Mouse (Mus musculus): ENCODE results near the gene Syt16. TPM values are rescaled to one million over a fixed set of nuclear protein-coding genes. Genes with fewer than 3 reads are reported as not detected.

Syt16 gene
- polyA plus RNA-seq, 1 experiment from 2014 or later: 11.2 TPM

GRCm38 (mm10) chr12:74188815-74189214 is 191.4 kb downstream of the Syt16 start:
- no peak for ATAC-seq (ENCODE audit: low FRiP score, low TSS enrichment)
- DNase-seq (ENCODE audit: low spot score): no peak
- TF ChIP-seq CTCF (IDR thresholded peaks at IDR 0.05; ENCODE audit: low read depth) (no peak), EP300 (optimal IDR thresholded peaks at IDR 0.05) (no peak)
- Histone ChIP-seq H3K27ac (replicated peaks) (no peak overlapping the region), H3K9me3 (ENCODE audit: control insufficient read depth, low read length) (0 out of 2 replicates have a peak, but pooled peaks cover 2% of the 10 kb centered on the region), H3K27me3 (ENCODE audit: control insufficient read depth, insufficient read depth, low read length) (no peaks in the 10 kb centered on the region), H3K4me1 (replicated peaks; ENCODE audit: control insufficient read depth, insufficient read depth) (no peaks in the 10 kb centered on the region), H3K4me2 (replicated peaks; ENCODE audit: low read depth) (no peak overlapping the region), H3K4me3 (ENCODE audit: low read depth, low read length) (no peak overlapping the region), H3K9ac (ENCODE audit: low read length) (no peak overlapping the region), H3K36me3 (ENCODE audit: control insufficient read depth, insufficient read depth, low read length) (no peaks in the 10 kb centered on the region)
- WGBS: 37% methylated on average over 7 of the region's 7 CpGs

- H3K4me2 ChIP-seq (replicated peaks; ENCODE audit: low read depth): no peak overlapping the region
- no peaks in the 10 kb centered on the region for H3K36me3 ChIP-seq (ENCODE audit: control insufficient read depth, insufficient read depth, low read length)
- H3K4me1 ChIP-seq (replicated peaks; ENCODE audit: control insufficient read depth, insufficient read depth): no peaks in the 10 kb centered on the region
- no peak overlapping the region for H3K27ac ChIP-seq (replicated peaks)
- ATAC-seq (ENCODE audit: low FRiP score, low TSS enrichment) (no peak), DNase-seq (ENCODE audit: low spot score) (no peak)
- H3K27me3 ChIP-seq (ENCODE audit: control insufficient read depth, insufficient read depth, low read length): no peaks in the 10 kb centered on the region
- no peak overlapping the region for H3K4me3 ChIP-seq (ENCODE audit: low read depth, low read length)
- H3K9ac ChIP-seq (ENCODE audit: low read length): no peak overlapping the region
- 85% methylated on average over 4 of the region's 4 CpGs for WGBS
- no peak for TF ChIP-seq EP300 (optimal IDR thresholded peaks at IDR 0.05)
- no peak for TF ChIP-seq CTCF (IDR thresholded peaks at IDR 0.05; ENCODE audit: low read depth)
- no peaks in the 10 kb centered on the region for H3K9me3 ChIP-seq (ENCODE audit: control insufficient read depth, low read length)
These were observed 192.4 kb downstream of the Syt16 start for GRCm38 (mm10) chr12:74189840-74190239.

DNA sequence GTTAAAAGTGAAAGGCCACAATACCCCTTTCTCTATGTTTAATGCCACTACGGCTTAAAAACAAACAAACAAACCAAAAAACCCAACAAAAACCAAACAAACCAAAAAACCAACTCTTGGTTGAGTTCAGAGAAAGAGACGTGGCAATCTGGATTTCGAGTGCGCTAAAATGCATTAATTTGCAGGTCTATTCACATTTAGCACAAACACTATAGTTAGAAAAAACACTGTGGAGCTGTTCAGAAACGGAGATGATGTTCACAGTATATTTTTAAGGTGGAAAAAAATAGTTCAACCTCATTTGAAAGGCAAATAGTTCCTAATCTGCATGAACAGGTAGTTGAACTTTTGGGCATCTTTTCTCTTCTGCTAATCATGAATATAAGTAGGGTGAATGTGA is 192.8 kb downstream of the Syt16 start:
- H3K27me3 ChIP-seq (ENCODE audit: control insufficient read depth, insufficient read depth, low read length): no peaks in the 10 kb centered on the region
- H3K36me3 ChIP-seq (ENCODE audit: control insufficient read depth, insufficient read depth, low read length): no peaks in the 10 kb centered on the region
- TF ChIP-seq EP300 (optimal IDR thresholded peaks at IDR 0.05) (no peak), CTCF (IDR thresholded peaks at IDR 0.05; ENCODE audit: low read depth) (no peak)
- 86% methylated on average over 5 of the region's 5 CpGs for WGBS
- H3K9me3 ChIP-seq (ENCODE audit: control insufficient read depth, low read length): no peaks in the 10 kb centered on the region
- H3K4me3 ChIP-seq (ENCODE audit: low read depth, low read length): no peak overlapping the region
- no peak overlapping the region for H3K9ac ChIP-seq (ENCODE audit: low read length)
- no peak overlapping the region for H3K4me2 ChIP-seq (replicated peaks; ENCODE audit: low read depth)
- DNase-seq (ENCODE audit: low spot score): no peak
- no peak overlapping the region for H3K27ac ChIP-seq (replicated peaks)
- ATAC-seq (ENCODE audit: low FRiP score, low TSS enrichment): no peak
- H3K4me1 ChIP-seq (replicated peaks; ENCODE audit: control insufficient read depth, insufficient read depth): no peaks in the 10 kb centered on the region

DNA sequence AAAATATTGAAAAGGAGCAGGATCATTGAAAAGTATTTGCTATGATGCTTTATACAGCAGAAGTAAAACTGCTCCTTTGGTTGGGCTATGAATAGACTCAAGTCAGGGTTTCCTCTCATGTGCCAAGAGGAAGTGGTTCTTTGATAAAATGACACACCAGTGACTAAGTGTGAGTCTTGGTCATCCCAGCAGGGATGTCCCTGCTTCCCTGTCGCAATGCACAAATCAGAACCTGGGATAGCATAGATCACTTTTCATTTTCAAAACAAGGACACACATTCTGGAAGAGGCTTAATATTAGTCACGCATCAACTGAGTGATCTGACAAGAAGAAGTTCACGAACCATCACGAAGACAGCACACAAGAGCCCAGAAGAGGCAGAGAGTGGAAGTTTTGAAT is 195.1 kb downstream of the Syt16 start:
- 79% methylated on average over 4 of the region's 4 CpGs for WGBS
- no peak overlapping the region for H3K9ac ChIP-seq (ENCODE audit: low read length)
- no peak for ATAC-seq (ENCODE audit: low FRiP score, low TSS enrichment)

GRCm38 (mm10) chr12:74201410-74201809 is 203.9 kb downstream of the Syt16 start:
- Histone ChIP-seq H3K9me3 (ENCODE audit: control insufficient read depth, low read length) (no peaks in the 10 kb centered on the region), H3K9ac (ENCODE audit: low read length) (no peak overlapping the region), H3K4me3 (ENCODE audit: low read depth, low read length) (no peak overlapping the region), H3K27ac (replicated peaks) (no peak overlapping the region), H3K27me3 (ENCODE audit: control insufficient read depth, insufficient read depth, low read length) (no peaks in the 10 kb centered on the region), H3K4me1 (replicated peaks; ENCODE audit: control insufficient read depth, insufficient read depth) (no peaks in the 10 kb centered on the region), H3K4me2 (replicated peaks; ENCODE audit: low read depth) (no peak overlapping the region), H3K36me3 (ENCODE audit: control insufficient read depth, insufficient read depth, low read length) (no peaks in the 10 kb centered on the region)
- TF ChIP-seq EP300 (optimal IDR thresholded peaks at IDR 0.05) (no peak), CTCF (IDR thresholded peaks at IDR 0.05; ENCODE audit: low read depth) (no peak)
- ATAC-seq (ENCODE audit: low FRiP score, low TSS enrichment) (no peak), DNase-seq (ENCODE audit: low spot score) (no peak)
- WGBS: 66% methylated on average over 5 of the region's 5 CpGs

More for the DNA sequence above, 195.1 kb downstream of the Syt16 start:
- H3K4me1 ChIP-seq (replicated peaks; ENCODE audit: control insufficient read depth, insufficient read depth): no peaks in the 10 kb centered on the region
- H3K9me3 ChIP-seq (ENCODE audit: control insufficient read depth, low read length): no peaks in the 10 kb centered on the region
- H3K4me2 ChIP-seq (replicated peaks; ENCODE audit: low read depth): no peak overlapping the region
- DNase-seq (ENCODE audit: low spot score): no peak
- TF ChIP-seq CTCF (IDR thresholded peaks at IDR 0.05; ENCODE audit: low read depth) (no peak), EP300 (optimal IDR thresholded peaks at IDR 0.05) (no peak)
- H3K4me3 ChIP-seq (ENCODE audit: low read depth, low read length): no peak overlapping the region
- H3K27ac ChIP-seq (replicated peaks): no peak overlapping the region
- H3K27me3 ChIP-seq (ENCODE audit: control insufficient read depth, insufficient read depth, low read length): no peaks in the 10 kb centered on the region
- H3K36me3 ChIP-seq (ENCODE audit: control insufficient read depth, insufficient read depth, low read length): no peaks in the 10 kb centered on the region

DNA sequence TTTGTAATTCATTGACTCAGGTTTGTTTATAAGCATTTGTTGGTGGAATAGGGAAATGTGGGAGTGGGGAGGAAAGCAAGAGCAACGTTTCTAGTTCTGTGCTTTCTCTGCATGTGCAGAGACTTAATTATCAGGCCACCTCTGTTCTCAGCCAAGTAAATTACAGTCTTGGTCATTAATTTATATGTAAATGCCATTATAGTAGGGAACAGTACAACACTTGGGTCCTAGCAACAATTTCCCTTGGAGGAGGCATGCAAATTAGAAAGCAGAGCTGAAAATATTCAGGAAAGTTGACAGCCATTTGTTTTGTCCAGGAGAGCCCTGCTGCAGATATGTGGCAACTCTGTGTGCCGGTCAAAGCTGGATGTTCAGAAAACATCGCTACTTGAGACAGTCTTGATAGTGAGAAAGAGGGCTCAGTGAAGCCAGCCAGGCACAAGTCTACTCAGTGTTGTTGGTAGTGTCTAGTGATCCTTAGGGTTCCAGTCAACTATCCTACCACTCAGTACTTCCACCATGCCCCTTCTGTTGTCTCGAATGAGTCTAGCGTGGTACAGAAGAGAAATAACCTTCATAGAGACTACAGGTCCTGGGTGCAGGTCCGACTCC is 205.1 kb downstream of the Syt16 start:
- ATAC-seq (ENCODE audit: low FRiP score, low TSS enrichment): no peak
- TF ChIP-seq EP300 (optimal IDR thresholded peaks at IDR 0.05) (no peak), CTCF (IDR thresholded peaks at IDR 0.05; ENCODE audit: low read depth) (no peak)
- H3K4me3 ChIP-seq (ENCODE audit: low read depth, low read length): no peak overlapping the region
- no peak overlapping the region for H3K4me2 ChIP-seq (replicated peaks; ENCODE audit: low read depth)
- H3K27me3 ChIP-seq (ENCODE audit: control insufficient read depth, insufficient read depth, low read length): no peaks in the 10 kb centered on the region
- no peak overlapping the region for H3K27ac ChIP-seq (replicated peaks)
- H3K9ac ChIP-seq (ENCODE audit: low read length): no peak overlapping the region
- no peaks in the 10 kb centered on the region for H3K9me3 ChIP-seq (ENCODE audit: control insufficient read depth, low read length)
- 90% methylated on average over 6 of the region's 6 CpGs for whole genome bisulfite sequencing
- H3K4me1 ChIP-seq (replicated peaks; ENCODE audit: control insufficient read depth, insufficient read depth): no peaks in the 10 kb centered on the region
- DNase-seq (ENCODE audit: low spot score): no peak
- H3K36me3 ChIP-seq (ENCODE audit: control insufficient read depth, insufficient read depth, low read length): no peaks in the 10 kb centered on the region
